Mouse (Mus musculus) lung, postnatal 0 days (tissue): ENCODE measurements at regions not wholly inside any gene's neighbourhood (a gene's known extent, or its start where the extent isn't known, plus 50 kb on each side); places are given as distances from the start of the nearest gene placed in this dataset.

ENCODE experiments used
- ATAC-seq: fragments of 200-750 bp; cut with Nextera tagmentation; 2 replicates; pipeline ENCODE4 v1.8.0; 2017; ENCODE audit warnings: moderate library complexity
- DNase-seq: peaks from one replicate; pipeline ENCODE4 v3.0.0-alpha.2; 2016; ENCODE audit warnings: low spot score
- H3K27ac ChIP-seq: fragments of 300-500 bp; sonication (generic); 2 replicates; pipeline ENCODE4 v1.5.1; 2014; ENCODE audit warnings: antibody characterized with exemption, mild to moderate bottlenecking, low read length, mixed read lengths
- H3K27me3 ChIP-seq: fragments of 300-500 bp; sonication (generic); replicated peaks from 2 replicates; pipeline ENCODE4 v1.6.1; 2014; ENCODE audit warnings: low read length, mixed read lengths; ENCODE audit not compliant: insufficient read depth
- H3K36me3 ChIP-seq: fragments of 300-500 bp; sonication (generic); 2 replicates; pipeline ENCODE4 v1.6.1; 2014; ENCODE audit warnings: low read length, mixed read lengths; ENCODE audit not compliant: insufficient read depth
- H3K4me1 ChIP-seq: fragments of 300-500 bp; sonication (generic); 2 replicates; pipeline ENCODE4 v1.6.1; 2014; ENCODE audit warnings: antibody characterized with exemption, low read depth, low read length, mixed read lengths; ENCODE audit not compliant: insufficient read depth
- H3K4me2 ChIP-seq: fragments of 300-500 bp; sonication (generic); replicated peaks from 2 replicates; pipeline ENCODE4 v1.6.1; 2014; ENCODE audit warnings: low read depth, mild to moderate bottlenecking, low read length, moderate library complexity, mixed read lengths
- H3K4me3 ChIP-seq: fragments of 300-500 bp; sonication (generic); 2 replicates; pipeline ENCODE4 v1.5.1; 2014; ENCODE audit warnings: low read depth, low read length
- H3K9ac ChIP-seq: fragments of 300-500 bp; sonication (generic); replicated peaks from 2 replicates; pipeline ENCODE4 v1.6.1; 2014; ENCODE audit warnings: low read depth, mild to moderate bottlenecking
- H3K9me3 ChIP-seq: fragments of 300-500 bp; sonication (generic); 2 replicates; pipeline ENCODE4 v1.6.1; 2016; ENCODE audit warnings: low read length, mixed read lengths
- CTCF ChIP-seq: IDR thresholded peaks from 2 replicates; pipeline ENCODE4 v1.5.1; 2016; ENCODE audit warnings: antibody characterized with exemption, mild to moderate bottlenecking
- EP300 ChIP-seq: IDR thresholded peaks from 2 replicates; pipeline ENCODE4 v1.6.1; 2016; ENCODE audit warnings: antibody characterized with exemption, mild to moderate bottlenecking, control low read depth
- WGBS: fragments of 180-500 bp; shearing (Covaris S2); extraction: QIAGEN DNeasy Blood & Tissue Kit; methylation state at CpG from one replicate; pipeline ENCODE4 v1.1.7; 2014; 5-methylcytosine and 5-hydroxymethylcytosine counted together

GRCm38 (mm10) chr9:94045462-94046126 lies 492.3 kb downstream of the 1190002N15Rik start:
- WGBS: 70% methylated on average over 3 of the region's 3 CpGs
- Histone ChIP-seq H3K27me3 (no peaks in the 10 kb centered on the region), H3K4me2 (no peak overlapping the region), H3K27ac (no peak overlapping the region), H3K36me3 (no peaks in the 10 kb centered on the region), H3K4me1 (no peaks in the 10 kb centered on the region), H3K9ac (no peak overlapping the region), H3K9me3 (no peaks in the 10 kb centered on the region), H3K4me3 (no peak overlapping the region)
- no peak for ATAC-seq
- TF ChIP-seq EP300: no peak
- TF ChIP-seq CTCF: no peak
- no peak for DNase-seq

GRCm38 (mm10) chr9:94023761-94024160 lies 514.1 kb downstream of the 1190002N15Rik start:
- no peak overlapping the region for H3K4me2 ChIP-seq
- H3K27ac ChIP-seq: no peak overlapping the region
- ATAC-seq (no peak), DNase-seq (no peak)
- H3K27me3 ChIP-seq: no peaks in the 10 kb centered on the region
- no peak overlapping the region for H3K9ac ChIP-seq
- no peak for TF ChIP-seq CTCF
- TF ChIP-seq EP300: no peak
- no peaks in the 10 kb centered on the region for H3K9me3 ChIP-seq
- WGBS: 49% methylated on average over 3 of the region's 3 CpGs
- H3K4me3 ChIP-seq: no peak overlapping the region
- H3K36me3 ChIP-seq: no peaks in the 10 kb centered on the region
- no peaks in the 10 kb centered on the region for H3K4me1 ChIP-seq

DNA sequence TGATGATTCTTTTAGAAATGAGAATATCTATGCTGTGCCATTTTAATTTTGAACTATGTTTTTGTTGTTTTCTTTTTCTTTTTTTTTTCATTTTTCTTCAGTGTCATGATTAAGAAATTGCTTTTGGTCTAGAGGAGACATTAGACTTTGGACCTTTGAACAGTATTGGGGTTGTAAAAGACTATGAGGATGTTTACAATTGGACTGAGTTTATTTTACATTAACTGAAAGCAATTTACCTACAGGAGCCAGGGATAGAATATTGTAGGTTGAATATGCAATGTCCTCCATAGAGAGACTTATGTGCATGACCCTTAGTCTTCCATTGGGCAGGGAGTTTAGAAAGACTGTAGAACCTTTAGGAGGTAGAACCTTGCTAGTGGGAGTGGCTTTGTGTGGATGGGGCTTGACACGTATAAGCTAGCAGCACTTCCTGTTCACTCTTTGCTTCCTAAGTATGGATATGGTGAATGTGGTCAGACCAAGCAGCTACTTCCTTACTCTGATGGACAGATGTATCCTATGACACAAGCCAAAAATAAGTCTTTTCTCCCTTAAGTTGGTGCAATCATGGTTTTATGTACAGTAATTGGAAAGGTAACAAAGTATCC lies 516.5 kb downstream of the 1190002N15Rik start:
- DNase-seq: no peak
- H3K4me2 ChIP-seq: no peak overlapping the region
- no peak overlapping the region for H3K27ac ChIP-seq
- TF ChIP-seq CTCF (no peak), EP300 (no peak)
- H3K4me1 ChIP-seq: no peaks in the 10 kb centered on the region
- ATAC-seq: no peak
- H3K9me3 ChIP-seq: no peaks in the 10 kb centered on the region
- 39% methylated on average over 1 of the region's 1 CpGs for WGBS
- H3K27me3 ChIP-seq: no peaks in the 10 kb centered on the region
- H3K4me3 ChIP-seq: no peak overlapping the region
- no peak overlapping the region for H3K9ac ChIP-seq
- no peaks in the 10 kb centered on the region for H3K36me3 ChIP-seq

DNA sequence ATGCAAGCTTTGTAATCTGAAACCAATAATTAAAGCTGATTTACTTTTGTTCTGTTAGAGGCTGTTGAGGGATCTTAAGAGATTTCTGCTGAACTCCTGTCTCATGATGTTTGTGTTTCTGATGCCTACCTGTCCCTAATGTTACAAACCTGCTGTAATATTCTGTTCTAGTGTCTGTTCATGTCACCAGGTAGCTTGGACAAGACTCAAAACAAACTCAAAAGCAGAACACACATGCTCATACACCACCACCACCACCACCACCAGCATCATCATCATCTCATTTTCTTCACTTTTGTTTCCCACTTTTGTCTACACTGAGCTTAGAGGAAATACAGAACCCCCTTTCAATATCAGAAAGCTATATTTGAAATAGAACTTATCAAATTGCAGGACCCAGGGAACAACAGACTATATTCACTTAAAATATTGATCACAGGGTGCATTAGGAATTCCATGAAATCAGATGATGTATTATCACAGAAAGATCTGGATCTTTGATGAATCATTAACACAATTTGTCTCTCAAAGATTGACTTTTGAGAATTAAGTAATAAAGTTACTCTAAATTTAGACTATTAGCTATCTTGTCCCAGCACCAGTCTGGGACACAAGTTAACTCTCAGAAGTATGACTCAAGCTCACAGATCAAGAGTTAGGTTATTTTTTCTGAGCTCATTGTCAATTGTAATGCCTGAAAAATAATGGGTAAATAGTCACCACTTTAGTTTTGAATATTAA lies 521.0 kb downstream of the 1190002N15Rik start:
- H3K36me3 ChIP-seq: no peaks in the 10 kb centered on the region
- no peak for TF ChIP-seq EP300
- TF ChIP-seq CTCF: no peak
- H3K9me3 ChIP-seq: no peaks in the 10 kb centered on the region
- H3K4me2 ChIP-seq: no peak overlapping the region
- H3K4me1 ChIP-seq: no peaks in the 10 kb centered on the region
- no peaks in the 10 kb centered on the region for H3K27me3 ChIP-seq
- no peak overlapping the region for H3K9ac ChIP-seq
- no peak overlapping the region for H3K27ac ChIP-seq
- no peak for ATAC-seq
- no peak overlapping the region for H3K4me3 ChIP-seq
- DNase-seq: no peak

- Histone ChIP-seq H3K4me1 (no peaks in the 10 kb centered on the region), H3K36me3 (no peaks in the 10 kb centered on the region), H3K4me3 (no peak overlapping the region), H3K9me3 (no peaks in the 10 kb centered on the region), H3K9ac (no peak overlapping the region), H3K27ac (no peak overlapping the region), H3K27me3 (no peaks in the 10 kb centered on the region), H3K4me2 (no peak overlapping the region)
- DNase-seq (no peak), ATAC-seq (no peak)
- TF ChIP-seq CTCF: no peak
- no peak for TF ChIP-seq EP300
- 65% methylated on average over 3 of the region's 3 CpGs for WGBS
Measured at GRCm38 (mm10) chr9:93992216-93992615, 545.7 kb downstream of the 1190002N15Rik start.

GRCm38 (mm10) chr9:93991141-93991540 lies 546.7 kb downstream of the 1190002N15Rik start:
- Histone ChIP-seq H3K9ac (no peak overlapping the region), H3K4me3 (no peak overlapping the region), H3K9me3 (no peaks in the 10 kb centered on the region), H3K4me1 (no peaks in the 10 kb centered on the region), H3K27me3 (no peaks in the 10 kb centered on the region), H3K4me2 (no peak overlapping the region), H3K27ac (no peak overlapping the region), H3K36me3 (no peaks in the 10 kb centered on the region)
- no peak for ATAC-seq
- no peak for TF ChIP-seq EP300
- WGBS: 62% methylated on average over 1 of the region's 1 CpGs
- DNase-seq: no peak
